Mouse (Mus musculus): ENCODE measurements around the gene Ncam2.

- no peak for TF ChIP-seq CTCF (conservative IDR thresholded peaks at IDR 0.05; ENCODE audit: insufficient read depth, insufficient read length, low read depth, low read length)
- no peak for TF ChIP-seq POLR2A (IDR thresholded peaks at IDR 0.05; ENCODE audit: low read depth, low read length)
Measured at GRCm38 (mm10) chr16:81202721-81203161, 2.2 kb downstream of the Ncam2 start.
